Mouse (Mus musculus) spleen, adult 2 months (tissue): ENCODE measurements around the gene Ppm1a.

Source experiments
- CTCF ChIP-seq: fragments of 200-500 bp; IDR thresholded peaks from 2 replicates; pipeline ENCODE4 v1.5.1; 2011; ENCODE audit warnings: mild to moderate bottlenecking, inconsistent platforms; ENCODE audit not compliant: insufficient read depth, insufficient read length, insufficient replicate concordance; ENCODE audit errors: extremely low read depth
- POLR2A ChIP-seq: fragments of 200-500 bp; IDR thresholded peaks from 2 replicates; pipeline ENCODE4 v1.6.1; 2011; ENCODE audit warnings: low read depth, low read length, inconsistent platforms

DNA sequence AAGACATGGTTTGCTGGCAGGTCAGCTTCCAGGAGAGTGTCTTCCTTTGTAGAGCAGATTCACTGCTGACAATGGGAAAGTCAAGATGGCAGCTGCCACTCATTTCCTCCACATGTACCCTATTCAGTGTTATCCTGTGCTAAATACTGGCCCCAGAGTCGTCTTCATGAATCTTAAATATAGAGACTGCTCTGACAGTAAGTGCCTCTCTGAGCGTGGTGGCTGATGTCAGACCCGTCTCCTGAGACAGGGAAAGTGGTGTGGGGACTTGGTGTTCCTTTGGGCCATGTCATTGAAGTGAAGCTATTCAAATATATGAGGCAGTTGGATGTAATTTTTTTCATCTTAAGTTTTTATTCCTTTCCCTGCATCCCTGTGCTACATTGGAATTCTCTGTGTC lies 14.5 kb downstream of the Ppm1a start:
- TF ChIP-seq CTCF (no peak), POLR2A (no peak)
